Mouse (Mus musculus): ENCODE results near the gene Zfp426. TPM values are rescaled to one million over a fixed set of nuclear protein-coding genes. Genes with fewer than 3 reads are reported as not detected.

The Zfp426 gene
- polyA plus RNA-seq, 2 experiments from 2014 or later: 26.5 to 28.3 TPM

- ATAC-seq: no peak
Measured at GRCm38 (mm10) chr9:20453647-20454046, 38.9 kb downstream of the Zfp426 start.

DNA sequence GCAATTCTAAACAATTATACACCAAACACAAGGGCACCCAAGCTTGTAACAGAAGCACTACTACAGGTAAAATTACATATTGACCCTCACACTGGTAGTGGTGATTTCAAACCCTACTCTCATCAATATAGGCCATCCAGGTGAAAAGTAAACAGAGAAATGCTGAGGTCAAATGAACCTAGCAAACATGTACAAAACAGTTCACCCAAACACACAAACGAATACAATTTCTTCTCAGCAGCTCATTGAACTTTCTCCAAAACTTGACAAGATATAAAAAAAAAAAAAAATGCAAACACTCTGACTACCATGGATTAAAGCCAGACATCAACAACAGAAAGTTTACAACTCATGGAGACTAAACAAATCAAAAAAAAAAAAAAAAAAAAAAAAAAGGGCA is 41.1 kb downstream of the Zfp426 start:
- no peak for ATAC-seq

GRCm38 (mm10) chr9:20443183-20443783 is 49.3 kb downstream of the Zfp426 start:
- ATAC-seq: no peak

DNA sequence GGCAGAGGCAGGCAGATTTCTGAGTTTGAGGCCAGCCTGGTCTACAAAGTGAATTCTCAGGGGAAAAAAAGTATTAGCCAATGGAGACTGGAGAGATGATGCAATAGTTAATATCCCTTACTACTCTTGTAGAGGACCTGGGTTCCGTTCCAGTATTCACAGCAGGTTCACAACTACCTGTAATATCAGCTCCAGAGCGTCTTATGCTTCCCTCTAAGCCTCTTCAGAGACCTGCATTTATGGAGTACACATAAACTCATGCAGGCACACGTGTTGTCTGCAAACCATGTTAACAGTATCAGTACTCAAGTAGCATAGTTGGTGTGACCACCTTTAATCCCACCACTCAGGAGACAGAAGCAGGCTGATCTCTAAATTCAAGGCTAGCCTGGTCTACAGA is 62.5 kb downstream of the Zfp426 start:
- no peak for ATAC-seq

Other genes starting within 250 kb of the Zfp426 start
- not detected for gene Olfr39, start 210.4 kb downstream of the Zfp426 start, polyA plus RNA-seq (2017; shearing (Covaris generic))
- gene Olfr873, start 194.2 kb downstream of the Zfp426 start, polyA plus RNA-seq (2017; shearing (Covaris generic)): not detected
- not detected for gene Olfr18, start 156.7 kb downstream of the Zfp426 start, polyA plus RNA-seq (2017; shearing (Covaris generic))
- gene Zfp560, start 107.6 kb downstream of the Zfp426 start, polyA plus RNA-seq (2017; shearing (Covaris generic)): 10 to 100 TPM; 24.4 to 41.2 TPM
- gene Zfp26, start 32.6 kb downstream of the Zfp426 start, polyA plus RNA-seq (2017; shearing (Covaris generic)): 10 to 100 TPM; 16.1 to 25.9 TPM
- gene Zfp266, start 28.7 kb upstream of the Zfp426 start, polyA plus RNA-seq (2017; shearing (Covaris generic)): 10 to 100 TPM; 44.4 to 47.6 TPM
- gene Zfp846, start 88.5 kb upstream of the Zfp426 start, polyA plus RNA-seq (2017; shearing (Covaris generic)): 10 to 100 TPM in 1 of 2 experiments, 1 to 10 TPM in 1; 9.0 to 16.1 TPM
- gene Ubl5, start 150.1 kb upstream of the Zfp426 start, polyA plus RNA-seq (2017; shearing (Covaris generic)): 100 to 1,000 TPM; 339 to 401 TPM
- 10 to 100 TPM; 26.1 to 30.9 TPM for gene Fbxl12, start 152.0 kb upstream of the Zfp426 start, polyA plus RNA-seq (2017; shearing (Covaris generic))
- 10 to 100 TPM; 22.6 to 27.2 TPM for gene Pin1, start 159.3 kb upstream of the Zfp426 start, polyA plus RNA-seq (2017; shearing (Covaris generic))

Data from activated CD4-positive, CD25-positive, alpha-beta regulatory T cell, adult 4 months (primary cell).